In genomic region chr5:77093961-77094360, GRCm38 (mm10) we compare ENCODE assay signal across 8 mouse cellular contexts. TPM values are rescaled to one million over a fixed set of nuclear protein-coding genes. Genes with fewer than 3 reads are reported as not detected.
DNase-seq lines count a peak whose midpoint lies in the region; ATAC-seq and TF ChIP-seq lines count a peak whose summit lies in the region.

No protein-coding gene starts in this region.

- TF ChIP-seq CTCF in liver, adult 2 months (IDR thresholded peaks at IDR 0.05; ENCODE audit: low read depth, low read length), result no peak
- TF ChIP-seq CTCF in intestine, postnatal 0 days (IDR thresholded peaks at IDR 0.05; ENCODE audit: low read depth), result no peak

- no peak for ATAC-seq in forebrain, embryonic 11.5 days (replicated peaks; ENCODE audit: low FRiP score)
- ATAC-seq in intestine, postnatal 0 days, result no peak
- ATAC-seq in cerebellum, adult (ENCODE audit: insufficient number of reproducible peaks, low FRiP score, low TSS enrichment), result no peak

- peak overlapping the region; percentile 86 for H3K4me3 ChIP-seq in liver, adult 2 months (ENCODE audit: insufficient read depth, low read depth, low read length)
- peak overlapping the region; percentile 53 for H3K4me3 ChIP-seq in forebrain, embryonic 11.5 days (ENCODE audit: low read depth, low read length)
- H3K4me3 ChIP-seq in intestine, postnatal 0 days (ENCODE audit: low read depth, low read length), result peak overlapping the region; percentile 60

- WGBS in liver, adult 2 months, result 65% methylated on average over 8 of the region's 8 CpGs
- WGBS in forebrain, embryonic 11.5 days, result 30% methylated on average over 8 of the region's 8 CpGs
- WGBS in intestine, postnatal 0 days, result 33% methylated on average over 8 of the region's 8 CpGs

- DNase-seq in liver, adult 2 months (ENCODE audit: extremely low read depth, low read depth, low spot score), result no peak
- DNase-seq in liver, result no peak
- no peak for DNase-seq in forebrain, embryonic 11.5 days (ENCODE audit: low spot score)
- DNase-seq in naive thymus-derived CD4-positive, alpha-beta T cell, adult 2 months (ENCODE audit: low read depth), result peak; percentile 11
- no peak for DNase-seq in urinary bladder, postnatal 25 days (ENCODE audit: low spot score)
- DNase-seq in frontal cortex, adult 2 months (ENCODE audit: extremely low spot score in 1 of 2, low spot score in 1 of 2), result no peak

- peaks cover 7% of the 10 kb centered on the region; the same call in 1 of the 2 replicates for H3K36me3 ChIP-seq in liver, adult 2 months (ENCODE audit: control insufficient read depth, insufficient read depth, low read length)
- H3K36me3 ChIP-seq in forebrain, embryonic 11.5 days (ENCODE audit: control insufficient read depth, insufficient read depth, low read length), result no peaks in the 10 kb centered on the region
- H3K36me3 ChIP-seq in intestine, postnatal 0 days (ENCODE audit: control insufficient read depth, insufficient read depth), result no peaks in the 10 kb centered on the region

- H3K79me2 ChIP-seq in liver, adult 2 months (ENCODE audit: control insufficient read depth, insufficient read depth, low read length), result peaks cover 7% of the 10 kb centered on the region; the same call in 1 of the 2 replicates

- H3K9me3 ChIP-seq in forebrain, embryonic 11.5 days (ENCODE audit: control insufficient read depth, low read length), result no peaks in the 10 kb centered on the region
- no peaks in the 10 kb centered on the region for H3K9me3 ChIP-seq in intestine, postnatal 0 days (ENCODE audit: control insufficient read depth)

- H3K27ac ChIP-seq in liver, adult 2 months (replicated peaks; ENCODE audit: insufficient read depth, low read depth, low read length), result no peak overlapping the region
- no peak overlapping the region for H3K27ac ChIP-seq in forebrain, embryonic 11.5 days (ENCODE audit: low read depth, low read length)
- H3K27ac ChIP-seq in intestine, postnatal 0 days (ENCODE audit: low read depth, low read length), result no peak overlapping the region

- peak overlapping the region; percentile 98 for H3K4me2 ChIP-seq in forebrain, embryonic 11.5 days (ENCODE audit: low read depth, low read length, severe bottlenecking)
- peak overlapping the region; percentile 96 for H3K4me2 ChIP-seq in intestine, postnatal 0 days (replicated peaks; ENCODE audit: low read depth)

- H3K27me3 ChIP-seq in liver, adult 2 months (ENCODE audit: control insufficient read depth, insufficient read depth, low read length), result no peaks in the 10 kb centered on the region
- peaks cover 31% of the 10 kb centered on the region for H3K27me3 ChIP-seq in forebrain, embryonic 11.5 days (ENCODE audit: control insufficient read depth, insufficient read depth, low read length)
- no peaks in the 10 kb centered on the region for H3K27me3 ChIP-seq in intestine, postnatal 0 days (replicated peaks; ENCODE audit: control insufficient read depth, insufficient read depth, low read length)

- H3K4me1 ChIP-seq in liver, adult 2 months (ENCODE audit: control insufficient read depth, insufficient read depth, low read length), result peaks cover 20% of the 10 kb centered on the region
- H3K4me1 ChIP-seq in forebrain, embryonic 11.5 days (replicated peaks; ENCODE audit: control insufficient read depth, insufficient read depth, low read length), result peaks cover 12% of the 10 kb centered on the region; the same call in 1 of the 2 replicates
- H3K4me1 ChIP-seq in intestine, postnatal 0 days (replicated peaks; ENCODE audit: control insufficient read depth, insufficient read depth, low read length), result no peaks in the 10 kb centered on the region; the same call in 1 of the 2 replicates

- TF ChIP-seq POLR2A in liver, adult 2 months (IDR thresholded peaks at IDR 0.05; ENCODE audit: extremely low read depth, insufficient read depth, low read length), result no peak

- H3K9ac ChIP-seq in liver, adult 2 months (ENCODE audit: low read depth, low read length), result peak overlapping the region; percentile 47; the same call in 1 of the 2 replicates
- no peak overlapping the region; the same call in 1 of the 2 replicates for H3K9ac ChIP-seq in forebrain, embryonic 11.5 days (ENCODE audit: low read length)
- 0 out of 2 replicates have a peak overlapping the region, but pooled peaks have one; percentile 44 for H3K9ac ChIP-seq in intestine, postnatal 0 days (ENCODE audit: low read depth, low read length)

RNA-seq across cellular contexts. Expression of gene Hopx, which starts 21.0 kb away (rescaled TPM):
- total RNA-seq in liver, adult 2 months (2014; rRNA removed), result 42.7 and 77.2 TPM in 2 replicates
- 84.9 and 92.3 TPM in 2 replicates for polyA plus RNA-seq in liver, adult 2 months (2012; rRNA removed)
- polyA plus RNA-seq in forebrain, embryonic 11.5 days (2014; fragmentation: Nextera tagmentation; extraction: Ambion mirVana), result 0.63 and 0.87 TPM in 2 replicates
- 10.5 and 12.0 TPM in 2 replicates for polyA plus RNA-seq in intestine, postnatal 0 days (2015; fragmentation: Nextera tagmentation; extraction: Ambion mirVana)
- polyA plus RNA-seq in frontal cortex, adult 2 months (2012; rRNA removed), result 75.1 and 105 TPM in 2 replicates
